ENCODE assay signal across 9 mouse cellular contexts in genomic region chr8:103492914-103493517, GRCm38 (mm10).
DNase-seq lines count a peak whose midpoint lies in the region; ATAC-seq lines count a peak whose summit lies in the region.
"Had no signal": no experiment of that assay in that cellular context is flagged by ENCODE, and none has a peak within 500 bp of the region (broad histone marks: within the 10 kb centered on the region; RNA-seq: fewer than 3 reads in every experiment).

No protein-coding gene starts in this region.

- no peak overlapping the region for H3K4me2 ChIP-seq in limb, embryonic 12.5 days
- no peak overlapping the region for H3K4me2 ChIP-seq in intestine, embryonic 15.5 days (replicated peaks)
- no peak overlapping the region for H3K4me2 ChIP-seq in limb, embryonic 15.5 days

- WGBS in limb, embryonic 12.5 days, result 56% methylated on average over 7 of the region's 7 CpGs
- 66% methylated on average over 7 of the region's 7 CpGs for WGBS in limb, embryonic 10.5 days
- WGBS in intestine, embryonic 15.5 days, result 45% methylated on average over 7 of the region's 7 CpGs
- WGBS in limb, embryonic 15.5 days, result 33% methylated on average over 7 of the region's 7 CpGs
- WGBS in midbrain, embryonic 10.5 days, result 88% methylated on average over 7 of the region's 7 CpGs
- WGBS in hindbrain, embryonic 10.5 days, result 81% methylated on average over 7 of the region's 7 CpGs

- H3K9me3 ChIP-seq in limb, embryonic 12.5 days, result no peaks in the 10 kb centered on the region
- no peaks in the 10 kb centered on the region for H3K9me3 ChIP-seq in limb, embryonic 10.5 days (replicated peaks)
- H3K9me3 ChIP-seq in intestine, embryonic 15.5 days, result no peaks in the 10 kb centered on the region
- H3K9me3 ChIP-seq in limb, embryonic 15.5 days, result no peaks in the 10 kb centered on the region
- H3K9me3 ChIP-seq in midbrain, embryonic 10.5 days (replicated peaks), result no peaks in the 10 kb centered on the region
- no peaks in the 10 kb centered on the region for H3K9me3 ChIP-seq in hindbrain, embryonic 10.5 days

- peaks cover 8% of the 10 kb centered on the region for H3K4me1 ChIP-seq in limb, embryonic 12.5 days (replicated peaks)
- H3K4me1 ChIP-seq in limb, embryonic 10.5 days, result peaks cover 8% of the 10 kb centered on the region
- peaks cover 4% of the 10 kb centered on the region; the same call in 1 of the 2 replicates for H3K4me1 ChIP-seq in intestine, embryonic 15.5 days (replicated peaks)
- H3K4me1 ChIP-seq in limb, embryonic 15.5 days, result peaks cover 16% of the 10 kb centered on the region
- no peaks in the 10 kb centered on the region for H3K4me1 ChIP-seq in midbrain, embryonic 10.5 days
- H3K4me1 ChIP-seq in hindbrain, embryonic 10.5 days (replicated peaks), result no peaks in the 10 kb centered on the region

- H3K4me3 ChIP-seq in limb, embryonic 12.5 days (replicated peaks), result no peak overlapping the region
- no peak overlapping the region for H3K4me3 ChIP-seq in limb, embryonic 10.5 days
- H3K4me3 ChIP-seq in intestine, embryonic 15.5 days (replicated peaks), result no peak overlapping the region
- no peak overlapping the region for H3K4me3 ChIP-seq in limb, embryonic 15.5 days
- H3K4me3 ChIP-seq in midbrain, embryonic 10.5 days, result no peak overlapping the region
- H3K4me3 ChIP-seq in hindbrain, embryonic 10.5 days, result no peak overlapping the region

- no peaks in the 10 kb centered on the region for H3K36me3 ChIP-seq in limb, embryonic 12.5 days
- no peaks in the 10 kb centered on the region for H3K36me3 ChIP-seq in limb, embryonic 10.5 days
- H3K36me3 ChIP-seq in intestine, embryonic 15.5 days, result no peaks in the 10 kb centered on the region
- H3K36me3 ChIP-seq in limb, embryonic 15.5 days, result no peaks in the 10 kb centered on the region
- H3K36me3 ChIP-seq in midbrain, embryonic 10.5 days, result no peaks in the 10 kb centered on the region
- no peaks in the 10 kb centered on the region for H3K36me3 ChIP-seq in hindbrain, embryonic 10.5 days

- H3K9ac ChIP-seq in limb, embryonic 12.5 days (replicated peaks), result no peak overlapping the region
- H3K9ac ChIP-seq in intestine, embryonic 15.5 days, result no peak overlapping the region
- H3K9ac ChIP-seq in limb, embryonic 15.5 days, result no peak overlapping the region

- no peak for ATAC-seq in limb, embryonic 12.5 days (ENCODE audit: insufficient number of reproducible peaks, insufficient read depth, low FRiP score, low TSS enrichment, low read depth)
- peak; percentile 59 for ATAC-seq in intestine, embryonic 15.5 days
- peak; percentile 76 for ATAC-seq in limb, embryonic 15.5 days (ENCODE audit: insufficient number of reproducible peaks, low FRiP score, low TSS enrichment, low read depth)

- H3K27me3 ChIP-seq in limb, embryonic 12.5 days, result no peaks in the 10 kb centered on the region
- H3K27me3 ChIP-seq in limb, embryonic 10.5 days (ENCODE audit: low read depth, poor library complexity, severe bottlenecking), result no peaks in the 10 kb centered on the region
- no peaks in the 10 kb centered on the region for H3K27me3 ChIP-seq in intestine, embryonic 15.5 days (replicated peaks)
- no peaks in the 10 kb centered on the region for H3K27me3 ChIP-seq in limb, embryonic 15.5 days
- H3K27me3 ChIP-seq in midbrain, embryonic 10.5 days (ENCODE audit: low read depth, poor library complexity, severe bottlenecking), result no peaks in the 10 kb centered on the region
- no peaks in the 10 kb centered on the region for H3K27me3 ChIP-seq in hindbrain, embryonic 10.5 days (ENCODE audit: insufficient read depth, poor library complexity, severe bottlenecking)
- H3K27me3 ChIP-seq: CH12.LX had no signal

- no peak for DNase-seq in limb, embryonic 10.5 days (ENCODE audit: low spot score)
- DNase-seq in fibroblast of lung, adult 2 months (ENCODE audit: low read depth), result peak; percentile 32
- no peak for DNase-seq in midbrain, embryonic 10.5 days (ENCODE audit: low spot score)
- no peak for DNase-seq in hindbrain, embryonic 10.5 days (ENCODE audit: low spot score)
- no peak for DNase-seq in urinary bladder, postnatal 4 days (ENCODE audit: low spot score in 2 of 2)

- peak overlapping the region; percentile 35; the same call in 1 of the 2 replicates for H3K27ac ChIP-seq in limb, embryonic 12.5 days
- H3K27ac ChIP-seq in limb, embryonic 10.5 days, result no peak overlapping the region
- peak overlapping the region; percentile 2; the same call in 1 of the 2 replicates for H3K27ac ChIP-seq in intestine, embryonic 15.5 days
- peak overlapping the region; percentile 82 for H3K27ac ChIP-seq in limb, embryonic 15.5 days
- no peak overlapping the region for H3K27ac ChIP-seq in midbrain, embryonic 10.5 days (replicated peaks)
- H3K27ac ChIP-seq in hindbrain, embryonic 10.5 days, result no peak overlapping the region

Comparison
In these comparisons a context has a peak if more than half of its experiments do, and no peak if none do; other contexts are left out.
1. H3K27ac ChIP-seq: peak in limb, embryonic 12.5 days (single experiment), intestine, embryonic 15.5 days (single experiment) and limb, embryonic 15.5 days (single experiment); none in limb, embryonic 10.5 days (single experiment), midbrain, embryonic 10.5 days (single experiment) and hindbrain, embryonic 10.5 days (single experiment).